Mouse (Mus musculus): ENCODE measurements around the gene Olfr456.

DNA sequence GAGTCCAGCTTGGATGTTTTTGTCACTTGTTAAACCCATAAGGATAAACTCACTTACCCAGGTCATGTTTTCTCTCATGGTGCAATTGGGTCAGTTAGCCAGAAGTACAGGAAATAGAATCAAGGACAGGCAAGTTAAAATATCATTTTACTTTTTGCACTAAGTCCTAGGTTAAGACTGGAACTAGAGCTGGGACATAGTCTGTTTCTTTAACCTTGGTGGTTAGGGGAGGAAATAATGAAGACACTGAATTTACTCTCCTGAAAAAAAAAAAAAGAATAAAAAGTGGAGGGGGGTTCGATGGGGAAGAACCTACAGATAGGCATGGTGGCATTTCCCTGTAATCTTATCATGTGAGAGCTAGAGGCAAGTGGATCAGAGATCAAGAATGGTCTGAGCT lies at the start of gene Olfr456:
- TF ChIP-seq CTCF (conservative IDR thresholded peaks at IDR 0.05; ENCODE audit: insufficient read depth, insufficient read length, low read depth, low read length) (no peak), POLR2A (IDR thresholded peaks at IDR 0.05; ENCODE audit: low read depth, low read length) (no peak)
